In genomic region chr3:102738161-102738901, GRCm38 (mm10) we compare ENCODE assay signal across 11 mouse cellular contexts. TPM values are rescaled to one million over a fixed set of nuclear protein-coding genes. Genes with fewer than 3 reads are reported as not detected.
DNase-seq lines count a peak whose midpoint lies in the region; ATAC-seq lines count a peak whose summit lies in the region.
"Had no signal": no experiment of that assay in that cellular context is flagged by ENCODE, and none has a peak within 500 bp of the region (broad histone marks: within the 10 kb centered on the region; RNA-seq: fewer than 3 reads in every experiment).

No protein-coding gene starts in this region.

- H3K36me3 ChIP-seq in heart, embryonic 11.5 days (ENCODE audit: control insufficient read depth, insufficient read depth, low read length): no peaks in the 10 kb centered on the region
- H3K36me3 ChIP-seq: midbrain, embryonic 12.5 days had no signal

- H3K9me3 ChIP-seq in heart, embryonic 11.5 days (replicated peaks; ENCODE audit: control insufficient read depth, low read length): no peaks in the 10 kb centered on the region
- H3K9me3 ChIP-seq: midbrain, embryonic 12.5 days had no signal

- no peak for ATAC-seq in heart, embryonic 11.5 days (replicated peaks; ENCODE audit: insufficient number of reproducible peaks, low FRiP score, low TSS enrichment)
- ATAC-seq in inflammation-experienced regulatory T-cells, adult 6 months: peak; percentile 44

- peak; percentile 46 for DNase-seq in heart, adult 8-10 months (ENCODE audit: low spot score)
- DNase-seq in CD4-positive, CD25-positive, alpha-beta regulatory T cell, adult 2 months (ENCODE audit: low read depth, low spot score): peak; percentile 56
- peak; percentile 74 for DNase-seq in lung, postnatal 36 days
- DNase-seq in right cerebral cortex, postnatal 4 days: no peak
- DNase-seq in adipocyte (ENCODE audit: low spot score): no peak
- DNase-seq in layer of hippocampus, postnatal 36 days: no peak
- DNase-seq: adrenal gland, postnatal 14 days had no signal

- H3K9ac ChIP-seq in heart, embryonic 11.5 days (ENCODE audit: low read depth, low read length): no peak overlapping the region
- H3K9ac ChIP-seq: midbrain, embryonic 12.5 days had no signal

- H3K4me3 ChIP-seq in heart, embryonic 11.5 days (ENCODE audit: low read depth, low read length): no peak overlapping the region
- H3K4me3 ChIP-seq: midbrain, embryonic 12.5 days had no signal

- H3K27ac ChIP-seq in heart, embryonic 11.5 days (ENCODE audit: low read depth, low read length): no peak overlapping the region; the same call in 1 of the 2 replicates
- H3K27ac ChIP-seq: midbrain, embryonic 12.5 days had no signal

- no peak overlapping the region for H3K4me2 ChIP-seq in heart, embryonic 11.5 days
- H3K4me2 ChIP-seq: midbrain, embryonic 12.5 days had no signal

- H3K27me3 ChIP-seq in heart, embryonic 11.5 days (ENCODE audit: control insufficient read depth, insufficient read depth, low read length): no peaks in the 10 kb centered on the region
- H3K27me3 ChIP-seq: CH12.LX had no signal

- peaks cover 56% of the 10 kb centered on the region for H3K4me1 ChIP-seq in heart, embryonic 11.5 days (ENCODE audit: control insufficient read depth, insufficient read depth, low read length)

- 57% methylated on average over 10 of the region's 10 CpGs for WGBS in heart, embryonic 11.5 days (ENCODE audit: insufficient replicate concordance)

RNA-seq across cellular contexts. Expression of gene Tspan2, which starts 4.0 kb away (rescaled TPM):
- 10 to 100 TPM in 2 of 4 experiments, 1 to 10 TPM in 2; 5.3 to 10.6 (median 10.3) TPM for total RNA-seq in heart, adult 8-10 months (2022)
- 34.3 and 40.9 TPM in 2 replicates for polyA plus RNA-seq in heart, embryonic 11.5 days (2014; fragmentation: Nextera tagmentation; extraction: Ambion mirVana)
- 1 to 10 TPM in 2 of 3 experiments, under 1 TPM in 1; 0.84 to 3.6 (median 1.5) TPM for polyA plus RNA-seq in inflammation-experienced regulatory T-cells, adult 6 months (2017; shearing (Covaris generic))
- total RNA-seq in layer of hippocampus, postnatal 36 days (2021): 100 to 1,000 TPM; 107 to 123 TPM

RNA-seq across cellular contexts. Expression of gene Tshb, which starts 44.2 kb away (rescaled TPM):
- not detected for total RNA-seq in heart, adult 8-10 months (2022)
- 0.13 and 0.17 TPM in 2 replicates for polyA plus RNA-seq in heart, embryonic 11.5 days (2014; fragmentation: Nextera tagmentation; extraction: Ambion mirVana)
- polyA plus RNA-seq in inflammation-experienced regulatory T-cells, adult 6 months (2017; shearing (Covaris generic)): under 1 TPM in 1 of 3 experiments, not detected in 2; 0.54 TPM
- not detected for total RNA-seq in layer of hippocampus, postnatal 36 days (2021)
- total RNA-seq: adrenal gland, postnatal 14 days; CH12.LX had no signal
- polyA plus RNA-seq: midbrain, embryonic 12.5 days had no signal

Comparison
In these comparisons a context has a peak if more than half of its experiments do, and no peak if none do; other contexts are left out.
1. DNase-seq: peak in heart, adult 8-10 months (single experiment), CD4-positive, CD25-positive, alpha-beta regulatory T cell, adult 2 months (single experiment) and lung, postnatal 36 days (single experiment); none in right cerebral cortex, postnatal 4 days (single experiment), adipocyte (single experiment) and layer of hippocampus, postnatal 36 days (0 of 2).
2. RNA of gene Tspan2, which starts 4.0 kb away (total RNA-seq): 107 to 123 TPM in layer of hippocampus, postnatal 36 days; 5.3 to 10.6 TPM in heart, adult 8-10 months; every median in the first group is over 4 times any median in the second.